Mouse (Mus musculus) CH12.LX (cell line): ENCODE measurements at regions not wholly inside any gene's neighbourhood (a gene's known extent, or its start where the extent isn't known, plus 50 kb on each side); places are given as distances from the start of the nearest gene placed in this dataset.

Experiments
- CHD2 ChIP-seq: IDR thresholded peaks from 2 replicates; pipeline ENCODE4 v1.6.1; 2011; ENCODE audit warnings: low read length, improper control_type of control experiment
- CTCF ChIP-seq, 2 experiments: IDR thresholded peaks in 1 of 2; conservative IDR thresholded peaks in 1 of 2; 2 replicates each; pipeline ENCODE4 v1.5.1; 2011 to 2012; ENCODE audit warnings: low read depth in 2 of 2, low read length in 2 of 2, improper control_type of control experiment in 1 of 2, inconsistent platforms in 1 of 2, mild to moderate bottlenecking in 1 of 2, moderate library complexity in 1 of 2
- E2F4 ChIP-seq: IDR thresholded peaks from 2 replicates; pipeline ENCODE4 v1.6.1; 2011; ENCODE audit warnings: low read depth, low read length, improper control_type of control experiment; ENCODE audit not compliant: insufficient replicate concordance
- ETS1 ChIP-seq: conservative IDR thresholded peaks from 2 replicates; pipeline ENCODE4 v1.6.1; 2012; ENCODE audit warnings: low read depth, mild to moderate bottlenecking, inconsistent platforms, low read length, improper control_type of control experiment, moderate library complexity
- GABPA ChIP-seq: IDR thresholded peaks from 2 replicates; pipeline ENCODE4 v1.6.1; 2012; ENCODE audit warnings: low read depth, low read length, improper control_type of control experiment, inconsistent platforms; ENCODE audit not compliant: insufficient replicate concordance
- KAT2A ChIP-seq: IDR thresholded peaks from 2 replicates; pipeline ENCODE4 v1.6.1; 2012; ENCODE audit warnings: low read length, improper control_type of control experiment, inconsistent platforms; ENCODE audit not compliant: insufficient replicate concordance
- MAX ChIP-seq: IDR thresholded peaks from 2 replicates; pipeline ENCODE4 v1.6.1; 2011; ENCODE audit warnings: low read length, improper control_type of control experiment
- POLR2A ChIP-seq: IDR thresholded peaks from 2 replicates; pipeline ENCODE4 v1.6.1; 2011; ENCODE audit warnings: low read depth, mild to moderate bottlenecking, improper control_type of control experiment, low read length
- RAD21 ChIP-seq: IDR thresholded peaks from 2 replicates; pipeline ENCODE4 v1.6.1; 2011; ENCODE audit warnings: low read depth, mild to moderate bottlenecking, low read length, improper control_type of control experiment, moderate library complexity
- SMC3 ChIP-seq: IDR thresholded peaks from 2 replicates; pipeline ENCODE4 v1.6.1; 2011; ENCODE audit warnings: low read depth, low read length, improper control_type of control experiment
- UBTF ChIP-seq: IDR thresholded peaks from 2 replicates; pipeline ENCODE4 v1.6.1; 2012; ENCODE audit warnings: low read depth, mild to moderate bottlenecking, inconsistent platforms, low read length, improper control_type of control experiment, moderate library complexity
- USF2 ChIP-seq: conservative IDR thresholded peaks from 2 replicates; pipeline ENCODE4 v1.6.1; 2011; ENCODE audit warnings: low read depth, low read length, improper control_type of control experiment
- ZNF384 ChIP-seq: IDR thresholded peaks from 2 replicates; pipeline ENCODE4 v1.6.1; 2012; ENCODE audit warnings: low read depth, low read length, improper control_type of control experiment, inconsistent platforms

DNA sequence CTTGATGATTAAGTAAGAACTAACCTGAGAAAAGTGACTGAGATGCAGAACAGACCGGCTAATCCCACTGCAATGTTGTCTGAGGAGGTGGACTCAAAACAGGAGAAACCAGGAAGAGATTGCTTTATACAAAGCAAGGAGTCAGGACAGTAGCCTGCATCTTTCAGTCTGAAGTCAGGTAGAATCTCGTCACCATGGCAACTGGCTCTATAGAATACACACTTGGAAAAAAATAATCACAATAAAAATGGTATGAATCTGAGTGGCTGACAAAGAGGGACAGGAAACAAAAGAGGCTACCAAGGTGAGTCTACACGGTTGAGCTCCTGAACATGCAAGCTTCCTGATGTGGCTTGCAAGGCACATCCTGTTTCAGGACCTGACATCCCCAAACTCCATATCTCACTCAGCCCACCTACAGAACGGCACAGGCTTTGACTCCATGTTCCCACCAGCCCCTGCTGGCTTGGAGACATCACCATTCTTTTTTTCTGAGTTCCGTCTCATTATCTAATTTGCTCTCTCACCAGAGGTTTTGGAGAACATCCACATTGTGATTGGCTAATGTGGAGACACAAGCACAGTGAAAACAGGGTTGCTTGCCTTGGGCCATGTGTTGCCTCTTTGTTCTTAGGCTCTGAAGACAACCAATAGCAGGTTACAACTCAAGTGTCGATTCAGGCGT, 179.7 kb upstream of the Map1b start:
- TF ChIP-seq ZNF384, result no peak
- no peak for TF ChIP-seq CTCF (conservative IDR thresholded peaks at IDR 0.05 in 1 of 2, IDR thresholded peaks at IDR 0.05 in 1 of 2; ENCODE audit: low read depth in 2 of 2, low read length in 2 of 2)
- TF ChIP-seq E2F4, result no peak
- TF ChIP-seq POLR2A, result no peak
- no peak for TF ChIP-seq SMC3
- no peak for TF ChIP-seq KAT2A
- no peak for TF ChIP-seq GABPA
- no peak for TF ChIP-seq CHD2
- TF ChIP-seq ETS1, result no peak
- no peak for TF ChIP-seq RAD21
- TF ChIP-seq MAX, result no peak
- no peak for TF ChIP-seq USF2
- no peak for TF ChIP-seq UBTF
